Mouse (Mus musculus): ENCODE data around the gene Phactr1.

Phactr1 gene

DNA sequence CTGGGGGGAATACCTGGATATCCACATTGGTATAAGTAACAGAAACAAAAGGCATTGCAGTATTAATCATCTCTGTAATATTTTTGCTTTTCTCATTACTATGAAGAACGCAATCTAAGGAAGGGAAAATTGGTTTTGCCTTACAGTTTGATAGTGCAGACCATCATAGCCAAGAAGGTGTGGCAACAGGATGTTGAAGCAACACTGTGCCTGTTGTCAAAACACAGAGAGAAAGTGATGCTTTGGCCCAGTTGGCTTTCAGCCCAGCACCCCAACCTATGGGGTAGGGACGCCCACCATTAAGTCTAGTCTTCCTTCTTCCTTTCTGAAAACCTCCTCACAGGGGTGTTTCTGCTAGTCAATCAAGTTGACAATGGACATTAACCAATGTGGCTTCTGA is 294.1 kb downstream of the Phactr1 start:
- no peak for DNase-seq (ENCODE audit: low spot score in 2 of 2)

DNA sequence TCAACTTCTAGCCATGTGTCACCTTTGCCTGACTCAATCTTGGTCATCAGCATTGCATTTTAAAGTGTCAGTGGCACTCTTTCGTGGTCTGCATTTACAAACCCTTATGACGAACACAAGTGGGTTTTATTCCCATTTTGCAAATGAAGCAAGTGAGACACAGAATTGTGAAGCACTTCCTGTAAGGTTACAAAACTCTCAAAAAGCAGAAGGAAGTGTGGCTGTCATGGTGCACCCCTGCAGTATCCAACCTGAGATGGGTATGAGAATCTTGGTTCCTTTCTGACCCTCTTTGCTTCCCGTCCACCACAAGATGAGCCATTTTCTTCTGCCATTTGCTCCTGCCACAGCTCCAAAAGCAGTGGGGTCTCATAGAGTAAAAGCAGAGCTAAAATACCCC is 295.7 kb downstream of the Phactr1 start:
- DNase-seq (ENCODE audit: low spot score in 2 of 2), result no peak

DNA sequence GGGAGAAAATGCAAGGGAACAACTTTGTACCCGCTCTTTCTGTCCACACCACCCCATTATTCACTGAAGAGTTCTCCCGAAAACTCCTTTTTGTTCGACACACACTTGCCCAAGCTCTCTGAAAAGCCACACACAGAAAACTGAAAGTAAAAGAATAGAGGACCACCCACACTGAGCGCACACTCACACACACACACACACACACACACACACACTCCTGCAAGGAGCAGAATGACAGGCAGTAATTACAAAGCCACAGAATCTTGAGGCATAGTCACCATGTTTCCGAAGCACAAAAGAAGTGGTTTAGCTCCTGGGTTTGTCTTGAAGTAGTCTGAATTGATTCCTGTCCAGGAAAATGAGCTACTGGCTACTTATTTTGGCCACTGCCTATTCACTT is 296.5 kb downstream of the Phactr1 start:
- DNase-seq (ENCODE audit: low spot score in 2 of 2), result no peak

DNA sequence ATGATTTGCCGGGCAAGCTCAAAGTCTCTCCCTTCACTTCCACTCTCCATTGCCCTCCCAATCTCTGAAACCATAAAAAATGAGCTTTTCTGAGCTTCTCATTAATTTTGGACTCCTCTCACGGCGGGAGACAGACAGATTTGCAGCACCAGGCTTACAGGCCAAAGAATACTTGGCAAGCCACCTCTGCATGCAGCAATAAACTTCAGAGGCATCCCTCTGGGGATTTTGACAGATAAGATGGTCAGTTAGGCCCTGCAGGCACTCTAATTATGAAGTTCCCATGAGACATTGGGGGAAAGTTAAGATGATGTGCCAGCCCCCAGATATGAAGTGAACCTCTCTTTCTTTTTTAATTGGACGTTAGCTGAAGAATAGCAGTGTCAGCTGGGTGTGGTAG is 300.2 kb downstream of the Phactr1 start:
- no peak for DNase-seq (ENCODE audit: low spot score in 2 of 2)

DNA sequence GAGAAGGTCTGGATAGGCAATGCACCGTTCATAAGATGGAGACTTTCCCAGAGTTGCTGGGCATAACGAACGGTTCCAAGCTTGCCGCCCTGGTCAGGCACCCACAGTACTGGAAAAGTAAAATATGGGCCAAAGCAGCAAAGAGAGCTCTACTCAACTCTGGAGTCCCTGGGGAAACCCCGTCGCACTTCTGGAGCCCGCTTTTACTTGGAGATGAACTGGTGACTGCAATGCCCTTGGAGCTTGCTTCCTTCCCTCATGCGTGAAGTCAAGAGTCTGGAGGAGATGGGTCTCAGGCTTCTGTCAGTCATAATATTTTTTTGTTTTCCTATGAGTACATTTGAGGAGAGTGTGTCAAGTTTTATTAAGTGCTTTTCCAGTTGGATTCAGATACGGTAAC is 302.2 kb downstream of the Phactr1 start:
- no peak for DNase-seq (ENCODE audit: low spot score in 2 of 2)

DNA sequence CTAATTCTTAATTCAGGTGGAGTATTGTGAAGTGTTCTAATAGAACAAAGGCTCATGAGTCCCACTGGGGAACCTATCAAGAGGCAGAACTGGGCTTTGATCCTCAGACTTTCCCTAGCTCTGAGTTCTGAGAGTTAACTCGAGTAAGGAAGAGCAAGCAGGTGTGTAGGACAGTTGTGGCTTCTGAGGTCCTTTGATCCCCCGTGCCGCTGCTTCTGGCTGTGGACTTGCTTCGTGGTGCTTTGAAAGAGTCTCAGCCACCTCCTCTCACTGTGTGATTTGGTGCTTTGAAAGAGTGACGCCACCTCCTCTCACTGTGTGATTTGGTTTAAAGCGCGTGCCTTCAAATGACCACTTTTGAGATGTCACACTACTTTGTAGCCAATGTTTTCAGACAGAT is 305.4 kb downstream of the Phactr1 start:
- DNase-seq (ENCODE audit: low spot score in 2 of 2), result no peak

DNA sequence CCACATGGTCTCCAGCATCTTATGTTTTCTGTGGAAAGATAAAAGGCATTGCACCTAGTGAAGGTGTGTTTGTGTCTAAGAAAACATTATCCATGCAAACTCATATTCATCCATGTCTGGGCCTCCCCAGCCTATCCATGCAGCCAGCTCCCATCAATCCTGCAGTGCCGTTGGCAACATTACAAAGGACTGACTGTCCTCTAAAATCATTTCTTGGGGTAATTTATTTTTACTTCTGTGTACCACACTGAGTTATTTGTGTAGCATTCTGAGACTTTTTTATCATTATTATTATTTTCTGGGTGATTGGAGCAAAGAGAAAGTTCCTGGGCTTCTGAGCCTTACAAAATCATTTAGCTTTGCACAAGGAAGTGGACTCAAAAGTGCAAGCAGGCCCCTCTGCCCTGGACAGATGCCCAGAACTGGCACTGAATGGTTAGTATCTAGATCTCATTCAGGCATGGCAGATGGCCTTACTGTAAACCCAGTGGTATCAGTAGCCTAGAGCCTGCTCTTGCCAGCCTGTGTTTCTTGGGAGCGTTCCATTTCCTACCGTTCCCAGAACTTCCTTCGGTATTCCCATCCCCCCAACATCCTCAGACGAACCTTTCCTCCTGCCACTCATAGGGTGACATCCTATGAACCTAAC is 307.6 kb downstream of the Phactr1 start:
- no peak for DNase-seq (ENCODE audit: low spot score in 2 of 2)

DNA sequence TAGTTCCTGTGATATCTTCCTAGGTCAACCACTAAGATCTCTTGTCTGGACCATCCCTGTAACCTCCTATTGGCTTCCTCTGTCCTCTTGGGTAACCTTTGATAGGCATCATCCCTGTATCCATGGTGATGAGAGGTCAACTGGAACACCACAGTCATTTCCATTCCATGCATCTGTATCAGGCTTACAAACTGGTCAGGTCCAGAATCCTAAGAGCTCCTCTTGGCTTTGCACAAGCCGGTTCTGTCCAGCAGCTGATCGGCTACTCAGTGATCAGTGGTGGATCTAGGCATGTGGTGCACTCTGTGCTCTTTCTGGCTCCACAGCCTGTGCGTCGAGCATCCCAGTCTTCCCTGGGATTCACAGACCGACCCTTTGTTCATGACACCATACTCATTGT is 309.1 kb downstream of the Phactr1 start:
- DNase-seq (ENCODE audit: low spot score in 2 of 2), result no peak

DNA sequence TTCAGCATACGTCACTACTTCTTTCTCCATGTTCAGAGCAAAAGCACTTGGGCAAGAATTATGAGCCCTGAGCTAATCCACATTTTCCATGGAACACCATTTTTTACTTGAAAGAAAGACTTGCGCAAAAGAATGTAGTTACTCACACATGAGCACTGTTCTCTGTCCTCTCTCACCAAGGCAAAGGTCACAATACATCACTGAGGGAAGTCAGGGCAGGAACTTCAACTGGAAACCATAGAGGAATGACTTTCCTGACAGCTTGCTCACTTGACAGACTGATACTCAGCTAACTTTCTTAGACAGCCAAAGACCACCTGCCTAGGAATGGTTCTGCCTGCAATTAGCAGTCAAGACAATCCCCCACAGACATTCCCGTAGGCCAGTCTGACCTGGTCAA is 309.6 kb downstream of the Phactr1 start:
- no peak for DNase-seq (ENCODE audit: low spot score in 2 of 2)

DNA sequence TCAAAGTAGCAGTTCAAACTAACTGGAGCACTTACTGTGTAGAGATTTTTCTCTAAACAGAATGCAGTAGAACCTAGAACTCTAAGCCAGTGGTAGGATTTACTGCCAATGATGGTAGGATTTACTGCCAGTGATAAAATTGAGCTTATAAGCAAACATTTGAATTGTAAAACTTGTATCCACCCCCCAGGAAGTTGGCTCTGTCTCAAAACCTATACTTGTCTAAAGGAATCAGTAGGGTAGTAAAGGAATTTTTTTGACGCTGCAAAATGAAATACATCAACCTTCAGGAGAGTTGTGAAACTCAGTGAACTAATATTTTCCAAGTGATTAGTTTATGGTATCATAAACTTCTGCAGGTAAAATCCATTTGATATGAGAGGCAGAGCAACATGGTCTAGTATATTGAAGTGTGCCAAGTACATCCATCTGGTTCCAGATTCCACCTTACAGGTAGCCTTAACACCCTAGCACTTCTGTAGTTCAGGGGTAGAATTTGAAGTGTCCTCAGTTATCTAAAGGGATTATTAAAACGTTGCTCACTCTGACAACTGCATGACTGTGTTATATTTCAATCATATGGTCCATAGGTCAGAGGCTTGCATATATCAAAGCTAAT is 310.2 kb downstream of the Phactr1 start:
- DNase-seq (ENCODE audit: low spot score in 2 of 2), result no peak

DNA sequence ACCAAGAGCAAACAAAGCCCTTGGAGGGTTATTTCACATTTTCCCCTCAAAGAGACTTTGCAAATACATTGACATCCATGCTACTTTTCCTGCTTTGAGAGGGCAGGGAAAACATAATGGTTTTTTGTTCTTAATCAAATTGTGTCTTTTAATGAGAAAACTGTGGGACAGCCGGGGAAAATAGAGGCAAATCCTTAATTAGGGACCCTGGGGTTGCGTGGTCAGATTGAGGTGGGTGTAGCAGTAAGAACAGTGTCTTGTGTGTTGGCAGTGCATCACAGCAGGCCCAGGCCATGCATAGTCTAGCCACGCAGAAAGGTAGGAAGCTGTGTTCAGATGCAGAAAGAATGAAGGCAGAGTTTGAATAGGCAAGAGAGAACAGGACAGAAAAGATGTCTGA is 310.7 kb downstream of the Phactr1 start:
- no peak for DNase-seq (ENCODE audit: low spot score in 2 of 2)

DNA sequence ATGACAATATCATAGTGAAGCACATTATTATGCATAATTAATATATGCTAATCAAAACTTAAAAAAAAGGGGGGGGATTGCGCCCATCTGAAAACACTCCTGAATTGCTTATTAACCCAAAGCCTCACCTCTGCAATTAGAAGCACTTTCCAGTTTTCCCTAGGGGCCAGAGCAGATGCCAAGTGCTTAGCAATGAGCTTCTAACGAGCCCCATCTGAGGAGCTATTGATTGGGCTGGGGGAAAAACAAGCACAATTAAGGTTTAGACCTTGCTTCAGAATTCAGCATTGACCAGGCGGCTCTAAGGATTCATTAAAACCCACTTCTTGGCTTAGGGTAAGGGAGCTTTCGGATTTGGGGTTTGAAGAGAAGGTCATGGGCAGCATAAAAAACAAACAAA is 311.9 kb downstream of the Phactr1 start:
- DNase-seq (ENCODE audit: low spot score in 2 of 2), result no peak

DNA sequence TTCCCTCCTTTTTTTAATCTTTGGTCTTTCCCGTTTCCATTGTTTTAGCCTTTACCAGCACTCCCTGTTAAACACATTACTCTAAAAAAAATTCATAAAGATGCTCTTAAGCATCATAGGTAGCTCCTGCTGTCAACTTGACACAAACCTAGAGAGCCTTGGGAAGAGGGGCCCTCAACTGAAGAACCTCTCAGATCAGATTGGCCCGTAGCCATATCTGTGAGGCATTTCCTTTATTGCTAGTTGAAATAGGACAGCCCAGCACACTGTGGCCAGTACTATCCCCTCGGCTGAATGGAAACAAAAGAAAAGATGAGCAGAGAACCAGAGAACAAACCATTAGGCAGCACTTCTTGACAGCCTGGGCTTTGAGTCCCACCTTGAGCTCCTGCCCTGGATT is 313.9 kb downstream of the Phactr1 start:
- no peak for DNase-seq (ENCODE audit: low spot score in 2 of 2)

DNA sequence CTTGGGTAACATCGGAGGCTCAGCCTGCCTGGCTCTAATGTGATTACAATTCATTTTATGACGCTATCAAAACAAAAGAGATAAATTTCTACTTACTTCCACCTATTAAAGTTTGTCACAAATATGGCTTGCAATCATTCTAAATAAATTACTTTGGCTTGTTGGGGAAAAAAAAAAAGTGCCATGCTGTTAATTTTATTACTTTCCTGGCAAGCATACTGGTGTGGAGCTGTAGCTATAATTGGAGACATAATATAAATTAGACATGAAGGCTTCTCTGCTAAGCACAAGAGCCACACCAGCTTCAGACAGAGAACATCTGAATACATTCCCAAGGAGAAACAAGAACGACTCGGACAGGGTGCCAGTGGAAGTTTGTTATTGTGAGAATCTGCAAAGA is 315.8 kb downstream of the Phactr1 start:
- no peak for DNase-seq (ENCODE audit: low spot score in 2 of 2)

DNA sequence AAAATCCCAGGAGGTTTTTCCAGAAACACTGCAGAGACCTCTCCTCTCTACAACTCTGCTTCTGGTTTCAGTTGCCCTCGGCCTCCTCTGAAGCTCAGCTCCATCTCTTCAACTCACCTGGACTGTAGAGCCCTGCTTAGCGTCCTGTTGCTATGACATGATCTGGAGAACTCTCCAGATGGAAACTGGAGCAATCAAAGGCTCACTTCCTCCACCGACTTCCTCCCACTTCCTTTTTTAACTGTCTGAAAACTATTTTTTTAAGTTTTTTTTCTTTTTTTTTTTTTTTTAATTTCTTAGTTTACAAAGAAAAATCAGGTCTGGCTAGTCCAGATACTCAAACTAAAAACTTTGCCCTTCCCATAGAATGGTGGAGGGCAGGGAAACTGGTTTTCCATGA is 318.9 kb downstream of the Phactr1 start:
- no peak for DNase-seq (ENCODE audit: low spot score in 2 of 2)

DNA sequence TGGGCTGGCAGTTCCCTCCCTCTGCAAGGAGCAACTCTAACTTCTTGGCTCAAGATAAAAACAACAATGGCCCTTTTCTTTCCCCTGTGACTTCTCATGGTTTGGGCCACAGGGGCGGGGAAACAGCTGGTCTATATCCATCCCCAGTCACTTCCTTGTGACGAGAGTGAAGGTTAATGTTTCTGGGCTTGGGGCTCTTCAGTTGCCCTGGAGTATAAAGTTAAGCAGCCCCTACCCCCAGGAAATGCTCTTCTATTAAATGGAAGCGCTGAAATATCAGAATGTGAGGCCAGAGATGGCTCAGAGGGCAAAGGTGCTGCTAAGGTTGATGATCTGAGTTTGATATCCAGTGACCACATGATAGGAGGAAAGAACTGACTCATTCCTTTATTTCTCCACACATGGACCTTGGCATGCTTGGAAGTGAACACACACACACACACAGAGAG is 324.7 kb downstream of the Phactr1 start:
- no peak for DNase-seq (ENCODE audit: low spot score in 2 of 2)

DNA sequence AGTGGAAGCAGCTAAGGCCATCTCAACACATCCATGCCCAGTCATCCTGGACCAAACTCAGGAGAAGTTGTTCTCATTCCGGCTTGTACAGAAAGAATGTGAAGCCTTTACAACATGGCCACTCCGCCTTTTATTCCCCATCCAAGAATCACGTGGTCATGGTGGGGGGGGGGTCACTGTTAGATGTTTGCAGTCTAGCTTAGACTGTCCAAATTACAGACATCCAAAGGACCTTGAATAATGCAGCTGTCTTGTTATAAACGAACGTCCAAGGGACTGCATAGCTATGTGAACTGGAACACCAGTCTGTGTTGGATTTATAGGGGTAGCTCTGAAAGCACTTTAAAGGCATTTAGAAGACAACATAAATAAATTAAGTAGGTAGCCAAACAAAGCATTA is 328.0 kb downstream of the Phactr1 start:
- DNase-seq (ENCODE audit: low spot score in 2 of 2), result no peak

DNA sequence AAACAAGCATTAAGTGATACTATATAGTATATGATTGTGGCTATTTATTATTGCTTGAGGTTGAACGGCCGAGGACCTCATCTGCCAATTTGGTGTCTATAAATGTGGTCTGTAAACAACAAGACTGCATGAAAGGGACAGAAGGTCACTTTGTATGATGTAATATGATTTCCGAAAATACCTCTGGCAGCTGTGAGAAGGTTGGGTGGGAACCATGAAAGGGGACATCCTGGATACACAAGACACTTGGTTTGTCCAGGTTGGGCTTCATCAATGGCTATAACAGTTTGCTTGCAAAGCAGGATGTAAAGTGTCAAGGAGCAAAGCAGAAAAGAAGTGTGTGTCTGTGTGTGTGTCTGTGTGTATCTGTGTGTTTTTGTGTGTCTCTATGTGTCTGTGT is 329.2 kb downstream of the Phactr1 start:
- DNase-seq (ENCODE audit: low spot score in 2 of 2), result no peak

DNA sequence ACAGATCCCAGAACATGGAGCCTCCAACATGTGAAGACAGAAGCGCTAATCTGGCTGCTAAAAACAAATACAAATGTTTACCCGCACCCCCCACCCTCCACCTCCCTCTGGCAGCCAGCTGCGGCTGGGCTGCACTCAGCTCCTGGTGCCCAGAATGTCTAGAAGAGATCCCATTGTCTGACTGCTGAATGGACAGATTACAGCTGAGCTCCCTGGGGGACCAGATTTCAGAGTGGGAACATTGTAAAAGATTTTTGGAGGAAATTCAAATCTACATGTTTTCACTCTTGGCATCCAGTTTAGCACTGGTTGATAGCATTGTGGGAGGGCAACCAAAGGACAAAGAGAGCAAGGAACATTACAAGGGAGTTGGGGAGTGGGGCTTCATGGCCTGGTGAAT is 331.1 kb downstream of the Phactr1 start:
- no peak for DNase-seq (ENCODE audit: low spot score in 2 of 2)

DNA sequence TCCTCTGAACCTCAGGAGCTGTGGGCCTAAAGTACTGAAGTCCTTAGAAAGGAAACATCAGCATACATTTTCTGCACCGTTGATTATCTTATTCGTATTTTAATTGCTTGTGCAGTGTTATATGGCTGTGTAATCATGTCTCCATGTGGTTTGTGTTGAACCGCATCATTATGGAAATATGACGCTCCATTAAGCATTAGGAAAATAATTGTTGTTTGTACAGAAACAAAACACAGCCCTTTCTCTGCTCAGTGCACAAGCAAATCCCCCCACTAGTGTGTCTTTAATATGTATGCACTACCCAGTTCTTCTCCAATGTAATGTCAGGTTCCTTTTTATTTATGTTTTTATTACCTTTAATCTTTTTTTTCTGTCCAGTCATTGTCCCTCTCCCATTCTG is 333.6 kb downstream of the Phactr1 start:
- DNase-seq (ENCODE audit: low spot score in 2 of 2), result no peak

DNA sequence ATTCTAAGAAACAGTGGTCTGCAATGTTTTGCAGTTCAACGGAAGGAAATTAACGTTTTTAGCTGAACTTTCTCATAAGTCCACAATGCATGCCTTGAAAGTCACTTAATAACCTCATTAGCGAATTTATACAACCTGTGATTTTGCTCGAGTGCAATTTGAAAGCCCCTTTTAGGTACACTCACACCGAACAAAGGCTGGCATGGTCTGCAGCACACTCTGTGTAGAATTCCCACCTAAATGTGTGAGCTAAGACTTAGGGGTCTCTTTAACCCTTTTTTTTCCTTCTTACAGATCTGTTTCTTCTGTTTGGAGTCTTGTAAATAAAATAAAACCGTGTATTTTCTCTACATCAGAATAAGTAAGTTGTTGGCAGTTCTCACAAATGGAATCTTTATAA is 335.3 kb downstream of the Phactr1 start:
- no peak for DNase-seq (ENCODE audit: low spot score in 2 of 2)

DNA sequence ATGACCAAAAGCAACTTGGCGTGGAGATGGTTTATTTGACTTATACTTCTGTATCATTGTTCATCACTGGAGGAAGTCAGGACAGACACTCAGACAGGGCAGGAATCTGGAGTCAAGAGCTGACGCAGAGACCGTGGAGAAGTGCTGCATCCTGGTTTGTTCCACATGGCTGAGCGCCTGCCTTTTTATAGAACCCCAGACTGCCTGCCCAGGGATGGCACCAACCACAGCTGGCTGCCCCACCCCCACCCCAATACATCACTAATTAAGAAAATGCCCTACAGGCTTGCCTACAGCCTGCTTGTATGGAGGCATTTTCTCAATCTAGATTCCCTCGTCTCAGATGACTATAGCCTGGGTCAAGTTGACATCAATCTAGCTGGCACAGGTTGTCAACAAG is 338.4 kb downstream of the Phactr1 start:
- DNase-seq (ENCODE audit: low spot score in 2 of 2), result no peak

DNA sequence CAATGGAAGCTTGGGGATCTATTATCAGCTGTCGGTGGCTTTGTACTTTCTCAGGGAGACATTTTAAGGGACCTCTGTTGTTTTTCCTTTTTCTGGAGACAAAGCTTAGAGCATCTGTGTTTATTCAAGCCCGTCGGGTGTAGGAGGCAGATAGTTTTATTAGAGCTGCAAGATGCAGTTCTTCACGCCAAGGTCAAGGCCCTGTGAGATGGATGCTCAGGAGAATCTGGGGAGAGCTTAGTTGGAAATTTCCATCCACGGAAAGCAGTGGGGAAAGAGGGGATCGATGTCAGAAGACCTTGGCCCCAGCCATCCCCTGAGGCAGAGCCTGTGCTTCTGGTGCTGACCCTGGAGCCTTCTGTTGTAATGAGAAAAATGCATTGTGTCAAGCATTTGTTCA is 340.6 kb downstream of the Phactr1 start:
- no peak for DNase-seq (ENCODE audit: low spot score in 2 of 2)

DNA sequence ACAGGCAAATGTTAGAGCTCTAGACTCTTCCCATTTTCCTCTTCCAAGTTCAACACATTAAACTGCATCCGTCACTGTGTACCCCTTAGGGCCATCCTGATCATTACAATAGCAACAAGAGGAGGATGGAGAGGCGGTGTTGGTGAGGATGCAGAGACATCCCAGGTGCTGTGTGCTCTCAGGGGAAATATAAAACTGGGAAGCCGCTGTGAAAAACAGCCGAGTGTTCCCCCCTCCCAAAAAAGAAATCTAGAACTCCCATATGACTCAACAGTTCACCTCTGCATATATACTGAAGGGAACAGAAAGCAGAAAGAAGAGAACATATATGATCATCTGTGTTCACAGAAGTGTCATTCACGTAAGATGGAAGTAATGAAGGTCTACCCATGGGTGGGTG is 342.6 kb downstream of the Phactr1 start:
- no peak for DNase-seq (ENCODE audit: low spot score in 2 of 2)

Data from urinary bladder, adult 18-20 months (tissue).